Mouse (Mus musculus) ES-Bruce4 (cell line): ENCODE results near the gene Hand2.

Source experiments
- CTCF ChIP-seq: IDR thresholded peaks from one replicate; pipeline ENCODE4 v1.8.1; 2011; ENCODE audit warnings: low read depth, low read length
- EP300 ChIP-seq: IDR thresholded peaks from 2 replicates; pipeline ENCODE4 v1.6.1; 2011; ENCODE audit warnings: low read depth, low read length; ENCODE audit not compliant: insufficient read depth
- POLR2A ChIP-seq: IDR thresholded peaks from one replicate; pipeline ENCODE4 v1.8.1; 2011; ENCODE audit warnings: low read length; ENCODE audit not compliant: insufficient read depth

DNA sequence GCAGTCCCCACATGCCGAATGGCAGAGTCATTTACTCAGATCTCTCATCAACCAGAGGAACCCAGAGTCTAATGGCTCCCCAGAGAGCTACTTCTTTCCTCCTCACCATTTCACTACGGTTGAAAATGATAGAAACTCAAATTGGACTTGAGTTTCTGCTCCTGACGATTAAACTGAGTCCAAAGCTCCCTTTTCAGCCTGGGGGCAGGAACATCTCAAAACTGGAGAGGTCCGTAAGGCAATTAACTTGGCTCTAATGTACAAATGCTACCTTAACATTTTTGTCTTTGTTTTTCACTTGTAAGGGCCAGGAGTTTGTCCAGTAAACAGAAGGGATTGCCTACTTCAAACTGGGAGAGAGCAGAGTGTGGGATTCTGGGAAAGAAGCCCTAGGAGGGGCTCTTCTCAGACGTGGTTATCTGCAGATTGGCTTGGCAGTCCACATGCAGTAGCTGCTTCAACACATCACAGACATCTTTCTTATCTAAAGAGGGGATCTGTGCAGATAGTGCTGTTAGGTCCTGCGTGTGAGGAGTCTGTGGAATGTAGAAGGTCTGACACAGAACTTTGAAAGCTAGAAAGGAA is 23.0 kb downstream of the Hand2 start:
- TF ChIP-seq CTCF, result no peak
- no peak for TF ChIP-seq EP300
- no peak for TF ChIP-seq POLR2A
